In genomic region chr19:31038951-31039350, GRCm38 (mm10) we compare ENCODE assay signal across 15 mouse cellular contexts.
"Had no signal": no experiment of that assay in that cellular context is flagged by ENCODE, and none has a peak within 500 bp of the region (broad histone marks: within the 10 kb centered on the region; RNA-seq: fewer than 3 reads in every experiment).

No protein-coding gene starts in this region.

- DNase-seq: heart, postnatal 10 days; heart, postnatal 14 days; heart, postnatal 36 days; heart, postnatal 4 days; kidney, adult 11 months; kidney, adult 18-20 months; kidney, adult 2 months; kidney, adult 8-10 months; kidney, adult 9 months; kidney, postnatal 10 days; kidney, postnatal 14 days; kidney, postnatal 25 days; kidney, postnatal 4 days; layer of hippocampus, adult 9-11 months; layer of hippocampus, postnatal 36 days had no signal
